Mouse (Mus musculus): ENCODE results near the gene Gm11168. TPM values are rescaled to one million over a fixed set of nuclear protein-coding genes. Genes with fewer than 3 reads are reported as not detected.
"Not testable (repeated sequence)": the region's sequence is repeated elsewhere in the genome, so short reads cannot be mapped to it uniquely, and the experiment has no call there.

Gm11168 gene
- total and polyA plus RNA-seq, 3 experiments: not detected

DNA sequence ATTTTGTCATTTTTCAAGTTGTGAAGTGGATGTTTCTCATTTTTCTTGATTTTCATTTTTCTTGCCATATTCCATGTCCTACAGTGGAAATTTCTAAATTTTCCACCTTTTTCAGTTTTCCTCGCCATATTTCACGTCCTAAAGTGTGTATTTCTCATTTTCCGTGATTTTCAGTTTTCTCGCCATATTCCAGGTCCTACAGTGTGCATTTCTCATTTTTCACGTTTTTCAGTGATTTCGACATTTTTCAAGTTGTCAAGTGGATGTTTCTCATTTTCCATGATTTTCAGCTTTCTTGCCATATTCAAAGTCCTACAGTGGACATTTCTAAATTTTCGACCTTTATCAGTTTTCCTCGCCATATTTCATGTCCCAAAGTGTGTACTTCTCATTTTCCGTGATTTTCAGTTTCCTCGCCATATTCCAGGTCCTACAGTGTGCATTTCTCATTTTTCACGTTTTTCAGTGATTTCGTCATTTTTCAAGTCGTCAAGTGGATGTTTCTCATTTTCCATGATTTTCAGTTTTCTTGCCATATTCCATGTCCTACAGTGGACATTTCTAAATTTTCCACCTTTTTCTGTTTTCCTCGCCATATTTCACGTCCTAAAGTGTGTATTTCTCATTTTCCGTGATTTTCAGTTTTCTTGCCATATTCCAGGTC lies 21.0 kb downstream of the Gm11168 start:
- in situ Hi-C loops (cut with MboI; ENCODE audit: low pct_ligation_motif_present, low pct_unique_long_range_greater_than_20kb, low sequenced_read_pairs); H3K9me3 ChIP-seq (replicated peaks; ENCODE audit: low read length); H3K4me2 ChIP-seq (ENCODE audit: insufficient read depth, low read depth, poor library complexity, severe bottlenecking); H3K27me3 ChIP-seq (replicated peaks); H3K4me3 ChIP-seq (replicated peaks in 1 of 3; ENCODE audit: low read depth in 2 of 3, low read length in 2 of 3, poor library complexity in 1 of 3); H3K27ac ChIP-seq (ENCODE audit: insufficient read depth, low read depth); dilution Hi-C loops (cut with MboI; ENCODE audit: extremely low pct_ligation_motif_present, extremely low pct_unique_long_range_greater_than_20kb, low sequenced_read_pairs); H3K36me3 ChIP-seq (replicated peaks in 1 of 2; ENCODE audit: control insufficient read depth in 1 of 2, insufficient read depth in 1 of 2, low read length in 1 of 2); H3K4me1 ChIP-seq (ENCODE audit: control insufficient read depth in 1 of 2, insufficient read depth in 2 of 2); H3K79me2 ChIP-seq (replicated peaks; ENCODE audit: control insufficient read depth, extremely low read depth, insufficient read depth, poor library complexity, severe bottlenecking); H3K9ac ChIP-seq (ENCODE audit: insufficient read depth, low read depth); DNase-seq (ENCODE audit: extremely low read depth): not testable (repeated sequence)

DNA sequence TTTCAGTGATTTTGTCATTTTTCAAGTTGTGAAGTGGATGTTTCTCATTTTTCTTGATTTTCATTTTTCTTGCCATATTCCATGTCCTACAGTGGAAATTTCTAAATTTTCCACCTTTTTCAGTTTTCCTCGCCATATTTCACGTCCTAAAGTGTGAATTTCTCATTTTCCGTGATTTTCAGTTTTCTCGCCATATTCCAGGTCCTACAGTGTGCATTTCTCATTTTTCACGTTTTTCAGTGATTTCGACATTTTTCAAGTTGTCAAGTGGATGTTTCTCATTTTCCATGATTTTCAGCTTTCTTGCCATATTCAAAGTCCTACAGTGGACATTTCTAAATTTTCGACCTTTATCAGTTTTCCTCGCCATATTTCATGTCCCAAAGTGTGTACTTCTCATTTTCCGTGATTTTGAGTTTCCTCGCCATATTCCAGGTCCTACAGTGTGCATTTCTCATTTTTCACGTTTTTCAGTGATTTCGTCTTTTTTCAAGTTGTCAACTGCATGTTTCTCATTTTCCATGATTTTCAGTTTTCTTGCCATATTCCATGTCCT lies 21.8 kb downstream of the Gm11168 start, which contains the start of gene Gm10717:
Gm10717 (plus strand) TSS at position 506 of the 556 bp plus-strand sequence.
- H3K9me3 ChIP-seq (replicated peaks; ENCODE audit: low read length); in situ Hi-C loops (cut with MboI; ENCODE audit: low pct_ligation_motif_present, low pct_unique_long_range_greater_than_20kb, low sequenced_read_pairs); H3K9ac ChIP-seq (ENCODE audit: insufficient read depth, low read depth); H3K36me3 ChIP-seq (replicated peaks in 1 of 2; ENCODE audit: control insufficient read depth in 1 of 2, insufficient read depth in 1 of 2, low read length in 1 of 2); H3K4me3 ChIP-seq (replicated peaks in 1 of 3; ENCODE audit: low read depth in 2 of 3, low read length in 2 of 3, poor library complexity in 1 of 3); H3K4me2 ChIP-seq (ENCODE audit: insufficient read depth, low read depth, poor library complexity, severe bottlenecking); H3K4me1 ChIP-seq (ENCODE audit: control insufficient read depth in 1 of 2, insufficient read depth in 2 of 2); H3K27me3 ChIP-seq (replicated peaks); DNase-seq (ENCODE audit: extremely low read depth); H3K79me2 ChIP-seq (replicated peaks; ENCODE audit: control insufficient read depth, extremely low read depth, insufficient read depth, poor library complexity, severe bottlenecking); H3K27ac ChIP-seq (ENCODE audit: insufficient read depth, low read depth); dilution Hi-C loops (cut with MboI; ENCODE audit: extremely low pct_ligation_motif_present, extremely low pct_unique_long_range_greater_than_20kb, low sequenced_read_pairs): not testable (repeated sequence)

DNA sequence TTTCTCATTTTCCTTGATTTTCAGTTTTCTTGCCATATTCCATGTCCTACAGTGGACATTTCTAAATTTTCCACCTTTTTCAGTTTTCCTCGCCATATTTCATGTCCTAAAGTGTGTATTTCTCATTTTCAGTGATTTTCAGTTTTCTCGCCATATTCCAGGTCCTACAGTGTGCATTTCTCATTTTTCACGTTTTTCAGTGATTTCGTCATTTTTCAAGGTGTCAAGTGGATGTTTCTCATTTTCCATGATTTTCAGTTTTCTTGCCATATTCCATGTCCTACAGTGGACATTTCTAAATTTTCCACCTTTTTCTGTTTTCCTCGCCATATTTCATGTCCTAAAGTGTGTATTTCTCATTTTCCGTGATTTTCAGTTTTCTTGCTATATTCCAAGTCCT lies 22.5 kb downstream of the Gm11168 start:
- H3K9me3 ChIP-seq (replicated peaks; ENCODE audit: low read length); H3K27me3 ChIP-seq (replicated peaks); dilution Hi-C loops (cut with MboI; ENCODE audit: extremely low pct_ligation_motif_present, extremely low pct_unique_long_range_greater_than_20kb, low sequenced_read_pairs); H3K4me2 ChIP-seq (ENCODE audit: insufficient read depth, low read depth, poor library complexity, severe bottlenecking); H3K79me2 ChIP-seq (replicated peaks; ENCODE audit: control insufficient read depth, extremely low read depth, insufficient read depth, poor library complexity, severe bottlenecking); H3K4me3 ChIP-seq (replicated peaks in 1 of 3; ENCODE audit: low read depth in 2 of 3, low read length in 2 of 3, poor library complexity in 1 of 3); DNase-seq (ENCODE audit: extremely low read depth); H3K4me1 ChIP-seq (ENCODE audit: control insufficient read depth in 1 of 2, insufficient read depth in 2 of 2); in situ Hi-C loops (cut with MboI; ENCODE audit: low pct_ligation_motif_present, low pct_unique_long_range_greater_than_20kb, low sequenced_read_pairs); H3K27ac ChIP-seq (ENCODE audit: insufficient read depth, low read depth); H3K36me3 ChIP-seq (replicated peaks in 1 of 2; ENCODE audit: control insufficient read depth in 1 of 2, insufficient read depth in 1 of 2, low read length in 1 of 2); H3K9ac ChIP-seq (ENCODE audit: insufficient read depth, low read depth): not testable (repeated sequence)

DNA sequence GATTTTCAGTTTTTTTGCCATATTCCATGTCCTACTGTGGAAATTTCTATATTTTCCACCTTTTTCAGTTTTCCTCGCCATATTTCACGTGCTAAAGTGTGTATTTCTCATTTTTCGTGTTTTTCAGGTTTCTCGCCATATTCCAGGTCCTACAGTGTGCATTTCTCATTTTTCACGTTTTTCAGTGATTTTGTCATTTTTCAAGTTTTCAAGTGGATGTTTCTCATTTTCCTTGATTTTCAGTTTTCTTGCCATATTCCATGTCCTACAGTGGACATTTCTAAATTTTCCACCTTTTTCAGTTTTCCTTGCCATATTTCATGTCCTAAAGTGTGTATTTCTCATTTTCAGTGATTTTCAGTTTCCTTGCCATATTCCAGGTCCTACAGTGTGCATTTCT lies 23.0 kb downstream of the Gm11168 start:
- dilution Hi-C loops (cut with MboI; ENCODE audit: extremely low pct_ligation_motif_present, extremely low pct_unique_long_range_greater_than_20kb, low sequenced_read_pairs); H3K79me2 ChIP-seq (replicated peaks; ENCODE audit: control insufficient read depth, extremely low read depth, insufficient read depth, poor library complexity, severe bottlenecking); H3K9me3 ChIP-seq (replicated peaks; ENCODE audit: low read length); H3K4me2 ChIP-seq (ENCODE audit: insufficient read depth, low read depth, poor library complexity, severe bottlenecking); in situ Hi-C loops (cut with MboI; ENCODE audit: low pct_ligation_motif_present, low pct_unique_long_range_greater_than_20kb, low sequenced_read_pairs); H3K4me3 ChIP-seq (replicated peaks in 1 of 3; ENCODE audit: low read depth in 2 of 3, low read length in 2 of 3, poor library complexity in 1 of 3); H3K27me3 ChIP-seq (replicated peaks); H3K9ac ChIP-seq (ENCODE audit: insufficient read depth, low read depth); DNase-seq (ENCODE audit: extremely low read depth); H3K27ac ChIP-seq (ENCODE audit: insufficient read depth, low read depth); H3K36me3 ChIP-seq (replicated peaks in 1 of 2; ENCODE audit: control insufficient read depth in 1 of 2, insufficient read depth in 1 of 2, low read length in 1 of 2); H3K4me1 ChIP-seq (ENCODE audit: control insufficient read depth in 1 of 2, insufficient read depth in 2 of 2): not testable (repeated sequence)

DNA sequence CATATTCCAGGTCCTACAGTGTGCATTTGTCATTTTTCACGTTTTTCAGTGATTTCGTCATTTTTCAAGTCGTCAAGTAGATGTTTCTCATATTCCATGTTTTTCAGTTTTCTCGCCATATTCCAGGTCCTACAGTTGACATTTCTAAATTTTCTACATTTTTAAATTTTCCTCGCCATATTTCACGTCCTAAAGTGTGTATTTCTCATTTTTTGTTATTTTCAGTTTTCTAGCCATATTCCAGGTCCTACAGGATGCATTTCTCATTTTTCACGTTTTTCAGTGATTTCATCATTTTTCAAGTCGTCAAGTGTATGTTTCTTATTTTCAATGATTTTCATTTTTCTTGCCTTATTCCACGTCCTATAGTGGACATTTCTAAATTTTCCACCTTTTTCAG lies 23.6 kb downstream of the Gm11168 start:
- dilution Hi-C loops (cut with MboI; ENCODE audit: extremely low pct_ligation_motif_present, extremely low pct_unique_long_range_greater_than_20kb, low sequenced_read_pairs); DNase-seq (ENCODE audit: extremely low read depth); H3K4me1 ChIP-seq (ENCODE audit: control insufficient read depth in 1 of 2, insufficient read depth in 2 of 2); H3K79me2 ChIP-seq (replicated peaks; ENCODE audit: control insufficient read depth, extremely low read depth, insufficient read depth, poor library complexity, severe bottlenecking); H3K4me2 ChIP-seq (ENCODE audit: insufficient read depth, low read depth, poor library complexity, severe bottlenecking); H3K9me3 ChIP-seq (replicated peaks; ENCODE audit: low read length); H3K36me3 ChIP-seq (replicated peaks in 1 of 2; ENCODE audit: control insufficient read depth in 1 of 2, insufficient read depth in 1 of 2, low read length in 1 of 2); H3K4me3 ChIP-seq (replicated peaks in 1 of 3; ENCODE audit: low read depth in 2 of 3, low read length in 2 of 3, poor library complexity in 1 of 3); H3K27me3 ChIP-seq (replicated peaks); H3K27ac ChIP-seq (ENCODE audit: insufficient read depth, low read depth); in situ Hi-C loops (cut with MboI; ENCODE audit: low pct_ligation_motif_present, low pct_unique_long_range_greater_than_20kb, low sequenced_read_pairs); H3K9ac ChIP-seq (ENCODE audit: insufficient read depth, low read depth): not testable (repeated sequence)
